Mouse (Mus musculus): ENCODE data around the gene Slc7a1. TPM values are rescaled to one million over a fixed set of nuclear protein-coding genes. Genes with fewer than 3 reads are reported as not detected.

The Slc7a1 gene
- polyA plus RNA-seq, 1 experiment from 2014 or later = 16.7 TPM

DNA sequence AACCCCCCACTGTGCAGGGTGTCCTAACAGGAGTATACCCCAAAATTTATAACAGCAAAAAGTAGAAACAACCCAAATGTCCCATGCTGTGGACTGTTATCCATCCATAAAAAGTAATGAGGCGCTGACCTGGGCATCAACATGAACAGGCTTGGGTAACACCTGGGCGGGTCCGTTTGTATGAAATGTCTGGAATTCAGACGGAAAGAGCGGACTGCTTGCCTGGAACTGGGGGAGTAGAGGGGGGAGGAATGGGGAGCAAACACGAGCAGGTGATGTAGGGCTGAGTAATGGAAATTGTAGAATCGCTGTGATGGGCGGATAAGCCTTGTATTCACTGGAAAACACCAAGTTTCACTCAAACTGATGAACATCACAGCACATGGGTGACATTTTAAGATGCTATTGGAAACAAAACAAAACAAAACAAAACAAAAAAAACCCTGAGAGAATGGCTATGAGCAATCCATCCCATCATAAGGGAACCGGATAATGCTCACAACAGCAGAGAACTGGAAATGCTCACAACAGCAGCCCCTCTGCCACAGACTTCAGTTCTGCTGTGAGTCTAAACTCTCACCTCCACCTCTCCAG is 26.5 kb downstream of the Slc7a1 start:
- Histone ChIP-seq H3K4me2 (replicated peaks; ENCODE audit: low read depth, low read length) (no peak overlapping the region), H3K9me3 (ENCODE audit: low read length) (peaks cover 14% of the 10 kb centered on the region; the same call in 1 of the 2 replicates), H3K4me1 (ENCODE audit: insufficient read depth, low read length) (peaks cover 16% of the 10 kb centered on the region), H3K4me3 (ENCODE audit: low read length) (no peak overlapping the region), H3K9ac (replicated peaks; ENCODE audit: low read length) (no peak overlapping the region), H3K36me3 (ENCODE audit: insufficient read depth, low read length) (peaks cover 6% of the 10 kb centered on the region; the same call in 1 of the 2 replicates), H3K27me3 (ENCODE audit: insufficient read depth, low read length) (no peaks in the 10 kb centered on the region), H3K27ac (ENCODE audit: low read length) (no peak overlapping the region)
- 56% methylated on average over 9 of the region's 9 CpGs for WGBS
- 0 out of 2 replicates have a peak, but pooled peaks have one; percentile 7 for ATAC-seq (ENCODE audit: low FRiP score, low TSS enrichment)

DNA sequence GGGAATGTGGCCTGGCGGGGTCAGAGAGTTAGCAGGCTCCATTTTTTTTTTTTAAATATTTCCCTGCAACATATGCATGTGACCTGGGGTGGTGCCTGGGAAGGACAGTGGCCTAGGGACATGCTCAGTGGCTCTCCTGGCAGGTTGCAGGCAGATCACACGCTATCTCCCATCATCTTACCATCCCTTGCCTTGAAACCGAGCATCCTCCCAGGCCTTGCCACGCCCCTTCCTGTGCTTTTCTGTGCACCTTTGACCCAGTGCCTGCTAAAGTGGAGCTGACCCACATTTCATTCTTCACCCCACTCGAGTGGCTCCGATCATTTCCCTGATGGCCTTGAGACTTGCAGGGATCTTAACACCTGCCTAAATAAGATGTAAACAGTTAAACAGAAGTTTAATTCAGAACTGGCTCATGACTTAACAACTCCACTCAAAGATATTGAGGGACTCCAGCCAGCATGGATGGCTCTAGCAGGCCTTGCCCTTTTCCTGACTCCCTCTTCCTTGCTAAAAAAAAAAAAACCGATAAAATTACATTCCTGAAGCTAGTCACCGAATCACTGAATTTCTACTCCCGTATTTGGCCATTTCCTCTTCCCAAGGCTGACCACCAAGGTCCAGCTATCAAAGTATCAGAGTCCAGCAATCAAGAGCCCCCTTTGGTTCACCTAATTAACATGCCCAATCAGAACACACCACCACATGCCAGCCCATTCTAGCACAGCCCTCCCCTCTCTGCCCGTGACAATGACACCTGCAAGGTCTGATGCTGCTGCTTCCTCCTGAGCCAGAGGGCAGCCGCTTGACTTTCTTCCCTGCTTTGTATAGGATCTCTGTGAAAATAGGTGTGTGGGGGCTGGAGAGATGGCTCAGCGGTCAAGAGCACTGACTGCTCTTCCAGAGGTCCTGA is 27.4 kb downstream of the Slc7a1 start:
- peak; percentile 73 for ATAC-seq (ENCODE audit: low FRiP score, low TSS enrichment)

DNA sequence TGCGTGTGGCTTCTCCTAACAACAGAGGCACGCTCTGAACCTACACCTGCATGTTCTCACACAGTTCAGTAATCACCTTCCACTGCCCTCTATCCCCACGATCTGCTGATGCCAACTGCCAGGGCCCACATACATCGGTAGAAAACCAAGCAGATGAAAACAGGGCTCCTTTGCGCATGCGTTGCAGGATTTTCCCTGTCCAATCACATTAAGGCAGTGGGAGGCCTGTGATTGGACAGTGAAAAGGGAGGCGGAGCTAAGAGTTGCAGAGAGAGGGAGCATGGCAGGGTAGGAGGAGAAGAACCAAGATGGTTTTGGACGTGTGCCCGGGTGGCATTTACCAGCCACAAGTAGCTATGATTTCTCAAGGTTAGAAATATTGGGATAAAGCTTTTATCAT is 28.3 kb downstream of the Slc7a1 start:
- no peak for ATAC-seq (ENCODE audit: low FRiP score, low TSS enrichment)
- Histone ChIP-seq H3K4me3 (ENCODE audit: low read length) (no peak overlapping the region), H3K4me2 (replicated peaks; ENCODE audit: low read depth, low read length) (no peak overlapping the region), H3K36me3 (ENCODE audit: insufficient read depth, low read length) (peaks cover 6% of the 10 kb centered on the region; the same call in 1 of the 2 replicates), H3K9ac (replicated peaks; ENCODE audit: low read length) (no peak overlapping the region), H3K9me3 (ENCODE audit: low read length) (peaks cover 13% of the 10 kb centered on the region; the same call in 1 of the 2 replicates), H3K4me1 (ENCODE audit: insufficient read depth, low read length) (peaks cover 16% of the 10 kb centered on the region), H3K27ac (ENCODE audit: low read length) (no peak overlapping the region), H3K27me3 (ENCODE audit: insufficient read depth, low read length) (no peaks in the 10 kb centered on the region)
- WGBS = 94% methylated on average over 9 of the region's 9 CpGs

More for the DNA sequence above, 27.4 kb downstream of the Slc7a1 start:
- WGBS = 49% methylated on average over 12 of the region's 12 CpGs
- Histone ChIP-seq H3K4me3 (ENCODE audit: low read length) (no peak overlapping the region), H3K9me3 (ENCODE audit: low read length) (peaks cover 14% of the 10 kb centered on the region; the same call in 1 of the 2 replicates), H3K36me3 (ENCODE audit: insufficient read depth, low read length) (peaks cover 6% of the 10 kb centered on the region; the same call in 1 of the 2 replicates), H3K4me1 (ENCODE audit: insufficient read depth, low read length) (peaks cover 16% of the 10 kb centered on the region), H3K4me2 (replicated peaks; ENCODE audit: low read depth, low read length) (no peak overlapping the region), H3K27ac (ENCODE audit: low read length) (peak overlapping the region; percentile 76), H3K27me3 (ENCODE audit: insufficient read depth, low read length) (no peaks in the 10 kb centered on the region), H3K9ac (replicated peaks; ENCODE audit: low read length) (no peak overlapping the region)

DNA sequence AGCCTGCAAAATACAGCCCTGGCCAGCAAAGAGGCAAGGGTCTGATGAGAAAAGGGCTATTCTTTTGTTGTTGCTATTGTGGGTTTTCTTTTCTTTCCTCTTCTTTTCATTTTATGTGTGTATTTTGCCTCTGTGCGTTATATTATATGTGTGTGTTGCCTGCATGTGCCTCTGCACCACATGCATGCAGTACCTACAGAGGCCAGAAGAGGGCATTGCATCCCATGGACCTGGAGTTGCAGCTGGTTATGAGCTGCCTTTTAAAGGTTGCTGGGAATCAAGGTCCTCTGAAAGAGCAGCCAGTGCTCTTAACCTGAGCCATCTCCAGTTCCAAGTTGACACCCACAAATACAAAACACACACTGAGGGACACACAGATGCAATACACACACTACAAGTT is 29.1 kb downstream of the Slc7a1 start:
- no peak for ATAC-seq (ENCODE audit: low FRiP score, low TSS enrichment)
- H3K9ac ChIP-seq (replicated peaks; ENCODE audit: low read length) = no peak overlapping the region
- WGBS = 96% methylated on average over 1 of the region's 1 CpGs

DNA sequence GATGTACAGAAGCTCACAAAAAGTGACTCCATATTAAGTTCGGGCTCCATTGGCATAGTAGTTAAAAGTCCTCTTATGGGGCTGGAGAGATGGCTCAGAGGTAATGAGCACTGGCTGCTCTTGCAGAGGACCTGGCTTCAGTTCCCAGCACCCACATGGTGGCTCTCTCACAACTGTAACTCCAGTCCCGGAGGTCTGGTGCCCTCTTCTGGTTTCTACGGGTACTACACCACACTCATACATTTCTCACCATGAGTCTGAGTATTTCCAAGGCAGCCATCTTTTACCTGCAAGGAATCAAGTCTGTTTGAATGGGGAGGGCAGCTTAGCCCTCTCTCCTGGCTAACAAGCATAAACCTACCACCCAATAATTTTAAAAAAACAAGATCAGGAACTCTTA is 30.5 kb downstream of the Slc7a1 start:
- WGBS = 98% methylated on average over 3 of the region's 3 CpGs
- no peak overlapping the region for H3K4me2 ChIP-seq (replicated peaks; ENCODE audit: low read depth, low read length)
- H3K9ac ChIP-seq (replicated peaks; ENCODE audit: low read length) = no peak overlapping the region
- ATAC-seq (ENCODE audit: low FRiP score, low TSS enrichment) = no peak
- H3K27ac ChIP-seq (ENCODE audit: low read length) = no peak overlapping the region
- no peak overlapping the region for H3K4me3 ChIP-seq (ENCODE audit: low read length)
- H3K9me3 ChIP-seq (ENCODE audit: low read length) = 0 out of 2 replicates have a peak, but pooled peaks cover 3% of the 10 kb centered on the region
- peaks cover 15% of the 10 kb centered on the region for H3K4me1 ChIP-seq (ENCODE audit: insufficient read depth, low read length)
- no peaks in the 10 kb centered on the region for H3K27me3 ChIP-seq (ENCODE audit: insufficient read depth, low read length)
- H3K36me3 ChIP-seq (ENCODE audit: insufficient read depth, low read length) = no peaks in the 10 kb centered on the region

More for the DNA sequence above, 29.1 kb downstream of the Slc7a1 start:
- H3K4me1 ChIP-seq (ENCODE audit: insufficient read depth, low read length) = peaks cover 16% of the 10 kb centered on the region
- no peak overlapping the region for H3K27ac ChIP-seq (ENCODE audit: low read length)
- H3K4me3 ChIP-seq (ENCODE audit: low read length) = no peak overlapping the region
- no peaks in the 10 kb centered on the region for H3K36me3 ChIP-seq (ENCODE audit: insufficient read depth, low read length)
- H3K27me3 ChIP-seq (ENCODE audit: insufficient read depth, low read length) = no peaks in the 10 kb centered on the region
- no peak overlapping the region for H3K4me2 ChIP-seq (replicated peaks; ENCODE audit: low read depth, low read length)
- peaks cover 6% of the 10 kb centered on the region; the same call in 1 of the 2 replicates for H3K9me3 ChIP-seq (ENCODE audit: low read length)

DNA sequence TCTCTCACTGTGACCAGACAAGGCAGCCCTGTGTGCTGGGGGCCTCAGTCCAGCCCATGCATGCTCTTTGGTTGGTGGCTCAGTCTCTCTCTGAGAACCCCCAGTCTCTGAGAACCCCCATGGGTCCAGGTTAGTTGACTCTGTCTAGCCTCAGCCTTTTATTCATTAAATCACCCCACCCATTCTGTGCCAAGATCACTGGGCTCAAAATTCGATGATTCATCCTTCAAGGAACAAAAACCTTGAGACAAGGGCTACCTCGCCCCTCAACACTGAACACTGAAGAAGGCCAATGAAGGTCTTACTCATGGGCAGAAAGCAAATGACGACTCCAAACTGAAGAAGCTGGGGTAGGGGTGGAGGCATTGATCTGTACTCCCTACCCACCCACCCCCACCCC is 31.9 kb downstream of the Slc7a1 start:
- WGBS = 96% methylated on average over 3 of the region's 3 CpGs
- no peaks in the 10 kb centered on the region for H3K27me3 ChIP-seq (ENCODE audit: insufficient read depth, low read length)
- H3K4me1 ChIP-seq (ENCODE audit: insufficient read depth, low read length) = peaks cover 14% of the 10 kb centered on the region
- no peak overlapping the region for H3K9ac ChIP-seq (replicated peaks; ENCODE audit: low read length)
- H3K27ac ChIP-seq (ENCODE audit: low read length) = no peak overlapping the region
- no peaks in the 10 kb centered on the region for H3K36me3 ChIP-seq (ENCODE audit: insufficient read depth, low read length)
- H3K9me3 ChIP-seq (ENCODE audit: low read length) = 0 out of 2 replicates have a peak, but pooled peaks cover 3% of the 10 kb centered on the region
- H3K4me2 ChIP-seq (replicated peaks; ENCODE audit: low read depth, low read length) = no peak overlapping the region
- H3K4me3 ChIP-seq (ENCODE audit: low read length) = no peak overlapping the region
- ATAC-seq (ENCODE audit: low FRiP score, low TSS enrichment) = no peak

DNA sequence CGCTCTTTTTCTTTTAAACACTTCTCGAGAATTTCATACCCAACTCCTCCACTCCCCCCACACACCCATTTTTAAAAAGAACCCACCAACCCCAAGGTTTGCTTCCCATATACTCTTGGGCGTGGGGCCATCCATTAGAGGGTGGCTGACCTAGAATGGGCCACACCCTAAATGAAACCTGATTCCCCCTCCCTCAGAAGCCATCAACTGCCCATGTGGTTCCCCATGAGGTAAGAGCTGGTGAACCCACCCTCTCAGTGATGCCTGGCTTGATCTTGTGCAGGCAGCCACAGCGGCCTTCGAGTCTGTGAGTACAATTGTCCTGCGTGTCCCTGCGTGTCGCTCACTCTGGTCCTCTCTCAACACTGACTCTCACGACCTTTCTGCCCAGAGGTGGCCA is 33.2 kb downstream of the Slc7a1 start:
- no peak overlapping the region for H3K4me3 ChIP-seq (ENCODE audit: low read length)
- no peak overlapping the region for H3K4me2 ChIP-seq (replicated peaks; ENCODE audit: low read depth, low read length)
- no peak overlapping the region for H3K27ac ChIP-seq (ENCODE audit: low read length)
- peaks cover 20% of the 10 kb centered on the region for H3K4me1 ChIP-seq (ENCODE audit: insufficient read depth, low read length)
- no peaks in the 10 kb centered on the region for H3K27me3 ChIP-seq (ENCODE audit: insufficient read depth, low read length)
- H3K9me3 ChIP-seq (ENCODE audit: low read length) = 0 out of 2 replicates have a peak, but pooled peaks cover 3% of the 10 kb centered on the region
- WGBS = 81% methylated on average over 9 of the region's 9 CpGs
- ATAC-seq (ENCODE audit: low FRiP score, low TSS enrichment) = no peak
- no peaks in the 10 kb centered on the region for H3K36me3 ChIP-seq (ENCODE audit: insufficient read depth, low read length)
- no peak overlapping the region for H3K9ac ChIP-seq (replicated peaks; ENCODE audit: low read length)

DNA sequence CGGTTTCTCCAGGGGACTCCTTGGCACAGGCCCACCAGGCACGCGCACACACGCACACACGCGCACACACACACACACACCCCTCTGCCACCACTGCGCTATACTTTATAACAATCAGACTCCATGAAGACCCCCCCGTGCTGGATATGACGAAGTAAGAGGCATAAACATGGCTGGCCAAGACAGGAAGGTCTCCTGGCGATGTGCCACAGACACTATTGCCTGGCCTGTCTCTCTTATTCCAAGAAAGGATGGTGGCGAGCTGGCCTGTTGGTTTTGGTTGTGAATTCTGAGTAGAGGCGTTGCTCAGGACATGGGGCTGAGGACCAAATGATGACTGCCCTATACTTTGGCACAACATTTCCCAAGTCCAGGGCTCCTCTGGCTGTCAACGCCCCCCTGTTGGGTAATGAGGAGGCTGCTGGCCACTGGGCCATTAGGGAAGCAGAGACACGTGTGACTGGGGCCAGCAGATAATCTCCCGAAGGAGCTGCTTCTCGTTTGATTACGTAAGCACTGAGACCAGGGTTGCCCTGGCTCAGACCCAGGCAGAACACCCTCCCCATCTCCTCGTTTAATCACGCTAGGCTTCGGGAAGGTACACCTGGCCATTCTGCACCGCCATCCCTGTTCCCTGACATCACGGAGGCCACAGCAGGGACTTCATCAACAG is 36.1 kb downstream of the Slc7a1 start:
- WGBS = 85% methylated on average over 22 of the region's 22 CpGs
- Histone ChIP-seq H3K9me3 (ENCODE audit: low read length) (no peaks in the 10 kb centered on the region), H3K27ac (ENCODE audit: low read length) (peak overlapping the region; percentile 31; the same call in 1 of the 2 replicates), H3K27me3 (ENCODE audit: insufficient read depth, low read length) (no peaks in the 10 kb centered on the region), H3K36me3 (ENCODE audit: insufficient read depth, low read length) (peaks cover 2% of the 10 kb centered on the region; the same call in 1 of the 2 replicates), H3K4me2 (replicated peaks; ENCODE audit: low read depth, low read length) (no peak overlapping the region), H3K9ac (replicated peaks; ENCODE audit: low read length) (no peak overlapping the region), H3K4me3 (ENCODE audit: low read length) (no peak overlapping the region), H3K4me1 (ENCODE audit: insufficient read depth, low read length) (peaks cover 30% of the 10 kb centered on the region)
- no peak for ATAC-seq (ENCODE audit: low FRiP score, low TSS enrichment)

DNA sequence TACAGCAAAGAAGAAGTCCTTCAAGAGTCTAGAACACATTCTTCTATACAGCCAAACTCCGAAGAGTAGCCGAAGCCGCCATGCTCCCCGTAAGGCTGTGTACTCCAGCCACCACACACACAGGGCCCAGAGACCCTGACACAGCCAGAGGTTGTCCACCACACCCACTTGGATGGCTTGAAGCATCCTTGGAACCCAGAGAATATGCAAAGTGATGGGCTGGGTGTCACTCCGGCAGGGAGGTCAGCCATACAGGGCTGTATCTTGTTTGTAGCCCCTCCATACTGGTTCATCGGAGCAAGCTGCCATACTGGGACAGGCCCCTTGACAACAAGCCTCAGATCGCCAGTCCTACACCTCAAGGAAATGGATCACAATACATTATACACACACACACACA is 37.4 kb downstream of the Slc7a1 start:
- H3K36me3 ChIP-seq (ENCODE audit: insufficient read depth, low read length) = peaks cover 4% of the 10 kb centered on the region; the same call in 1 of the 2 replicates
- no peaks in the 10 kb centered on the region for H3K9me3 ChIP-seq (ENCODE audit: low read length)
- 93% methylated on average over 7 of the region's 7 CpGs for WGBS
- H3K4me1 ChIP-seq (ENCODE audit: insufficient read depth, low read length) = peaks cover 30% of the 10 kb centered on the region
- no peak for ATAC-seq (ENCODE audit: low FRiP score, low TSS enrichment)
- peak overlapping the region; percentile 82 for H3K27ac ChIP-seq (ENCODE audit: low read length)
- H3K4me2 ChIP-seq (replicated peaks; ENCODE audit: low read depth, low read length) = no peak overlapping the region
- no peak overlapping the region for H3K4me3 ChIP-seq (ENCODE audit: low read length)
- H3K9ac ChIP-seq (replicated peaks; ENCODE audit: low read length) = no peak overlapping the region
- H3K27me3 ChIP-seq (ENCODE audit: insufficient read depth, low read length) = no peaks in the 10 kb centered on the region
